Mouse (Mus musculus) embryo, embryonic 11 days (tissue): ENCODE measurements around the gene Slc2a3.
A peak's percentile ranks its signal among the peaks of the same experiment; 100 is the strongest.
"Not testable (repeated sequence)": the region's sequence is repeated elsewhere in the genome, so short reads cannot be mapped to it uniquely, and the experiment has no call there.

Source experiments
- DNase-seq: peaks from one replicate; pipeline ENCODE4 v3.0.0-alpha.2; 2015

Gene Slc2a3

GRCm38 (mm10) chr6:122762952-122763700 is 38.3 kb downstream of the Slc2a3 start:
- DNase-seq, result no peak

DNA sequence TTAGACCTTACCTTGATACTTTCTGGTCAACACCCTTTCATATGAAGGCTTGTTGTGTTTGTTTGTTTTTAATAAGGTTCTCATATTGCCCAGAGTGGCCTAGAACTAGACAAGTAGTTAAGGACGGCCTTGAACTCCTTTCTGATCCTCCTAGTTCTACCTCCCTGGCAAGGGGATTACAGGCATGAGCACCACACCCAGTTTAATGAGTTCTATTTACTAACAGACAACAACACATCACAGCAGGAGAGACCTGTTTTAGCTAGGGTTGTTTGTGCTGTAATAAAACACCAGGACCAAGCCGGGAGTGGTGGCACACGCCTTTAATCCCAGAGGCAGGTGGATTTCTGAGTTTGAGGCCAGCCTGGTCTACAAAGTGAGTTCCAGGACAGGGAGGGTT is 39.0 kb downstream of the Slc2a3 start:
- DNase-seq, result no peak

GRCm38 (mm10) chr6:122761901-122762300 is 39.5 kb downstream of the Slc2a3 start:
- DNase-seq, result no peak

DNA sequence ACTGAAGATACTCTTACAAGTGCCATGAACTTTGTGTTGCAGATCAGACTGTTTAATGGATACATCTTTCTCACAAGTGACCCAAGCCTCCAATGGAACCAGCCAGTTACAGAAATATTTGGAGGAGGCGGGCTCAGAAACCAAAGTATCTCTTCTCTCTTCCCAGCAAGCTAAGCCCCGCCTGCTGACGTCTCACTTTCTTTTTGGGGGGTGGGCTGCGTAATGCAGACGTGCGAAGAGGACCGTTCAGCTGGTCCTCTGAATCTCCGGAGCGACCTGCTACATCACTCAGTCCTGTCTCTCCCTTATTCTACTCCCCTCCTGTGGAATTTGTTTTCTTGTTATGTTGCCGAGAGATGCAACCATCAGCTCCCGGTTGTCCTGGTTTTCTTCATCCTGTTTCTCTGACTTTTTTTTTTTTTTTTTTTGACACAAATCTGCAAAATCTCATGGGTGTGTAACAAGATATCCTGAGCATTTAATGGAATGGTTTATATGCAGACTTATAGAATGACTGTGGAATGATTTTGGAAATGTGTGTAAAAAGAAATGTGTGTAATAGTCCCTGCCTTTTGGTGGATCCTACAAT is 40.3 kb downstream of the Slc2a3 start:
- DNase-seq, result peak; percentile 92

GRCm38 (mm10) chr6:122758732-122759131 is 42.7 kb downstream of the Slc2a3 start:
- DNase-seq, result no peak

DNA sequence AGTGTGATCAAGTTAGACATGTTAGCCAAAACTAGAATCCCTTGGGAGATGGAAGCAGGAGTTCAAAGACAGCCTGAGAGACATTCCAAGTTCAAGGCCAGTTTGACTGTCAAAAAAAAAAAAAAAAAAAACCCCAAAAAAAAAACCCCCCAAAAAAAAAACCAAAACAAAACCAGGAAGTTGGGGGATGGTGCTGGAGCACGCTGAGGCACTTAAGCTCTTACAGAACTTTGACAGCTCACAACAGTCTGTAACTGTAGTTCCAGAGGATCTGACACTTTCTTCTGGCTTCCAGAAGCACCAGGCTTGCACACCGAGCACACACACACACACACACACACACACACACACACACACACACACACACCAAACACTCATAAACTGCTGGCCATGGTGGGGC is 45.5 kb downstream of the Slc2a3 start:
- no peak for DNase-seq

- no peak for DNase-seq
Measured at GRCm38 (mm10) chr6:122750579-122750978, 50.9 kb downstream of the Slc2a3 start.

GRCm38 (mm10) chr6:122744505-122745249 is 56.8 kb downstream of the Slc2a3 start:
- DNase-seq, result peak; percentile 13

DNA sequence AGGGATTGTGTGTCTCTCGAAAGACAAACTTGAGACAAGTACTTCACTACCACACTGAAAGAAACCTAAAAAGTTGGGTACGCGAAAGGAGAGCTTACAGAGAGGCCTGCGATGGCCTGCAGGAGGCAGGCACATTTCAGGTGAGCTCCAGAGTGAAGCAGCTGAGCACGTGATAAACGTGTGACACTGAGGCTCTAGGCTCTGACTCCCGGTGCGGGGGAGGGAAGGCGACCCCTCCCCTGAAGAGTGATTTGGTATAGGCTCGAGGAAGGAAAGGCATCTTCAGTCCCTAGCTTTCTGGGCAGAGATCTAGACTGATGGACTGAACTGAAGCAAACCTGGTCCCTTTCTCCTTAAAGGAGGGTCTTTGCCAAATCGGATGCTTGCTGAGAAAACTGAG is 58.1 kb downstream of the Slc2a3 start:
- DNase-seq, result peak; percentile 16

GRCm38 (mm10) chr6:122742228-122742899 is 59.1 kb downstream of the Slc2a3 start:
- DNase-seq, result peak; percentile 70

GRCm38 (mm10) chr6:122741460-122742227 is 59.8 kb downstream of the Slc2a3 start:
- DNase-seq, result peak; percentile 33

DNA sequence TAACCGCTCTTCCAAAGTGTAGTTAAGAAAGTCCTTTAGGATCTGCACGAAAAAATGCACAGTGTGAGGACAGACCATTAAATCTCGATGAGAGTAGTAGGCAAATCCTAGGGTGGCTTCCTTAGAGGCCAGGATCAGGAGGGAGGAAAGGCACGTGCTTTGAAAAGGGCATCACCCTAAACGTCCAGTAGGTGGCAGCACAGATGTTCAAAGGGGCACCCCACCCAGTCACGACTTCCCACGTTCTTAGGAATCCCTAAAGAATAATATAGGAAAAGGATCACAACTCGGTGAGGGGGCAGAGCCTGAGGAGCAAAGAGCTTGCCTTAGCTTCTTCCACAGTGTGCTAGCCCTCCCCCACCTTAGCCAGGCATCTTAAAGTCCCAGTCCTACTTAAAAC is 61.5 kb downstream of the Slc2a3 start:
- peak; percentile 87 for DNase-seq

DNA sequence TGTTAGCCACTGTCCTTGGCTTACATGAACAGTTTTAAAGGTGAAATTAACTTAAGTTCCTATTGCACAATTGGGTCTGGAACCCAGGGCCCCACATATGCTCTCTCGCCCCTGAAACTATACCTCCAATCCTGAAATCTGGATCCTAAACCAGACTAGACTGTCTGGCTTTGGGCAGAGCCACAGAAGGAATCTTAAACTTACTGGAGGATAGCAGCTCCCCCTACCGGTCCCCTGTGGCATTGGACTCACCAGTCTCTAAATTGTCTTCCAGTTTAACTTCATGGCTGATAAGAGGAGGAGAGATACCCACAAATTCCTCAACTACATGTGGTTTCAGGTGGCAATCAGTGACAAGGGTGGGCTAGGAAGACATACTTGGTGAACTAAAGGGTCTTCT is 81.5 kb downstream of the Slc2a3 start:
- peak; percentile 63 for DNase-seq

GRCm38 (mm10) chr6:122718224-122718623 is 83.2 kb downstream of the Slc2a3 start:
- not testable (repeated sequence) for DNase-seq

DNA sequence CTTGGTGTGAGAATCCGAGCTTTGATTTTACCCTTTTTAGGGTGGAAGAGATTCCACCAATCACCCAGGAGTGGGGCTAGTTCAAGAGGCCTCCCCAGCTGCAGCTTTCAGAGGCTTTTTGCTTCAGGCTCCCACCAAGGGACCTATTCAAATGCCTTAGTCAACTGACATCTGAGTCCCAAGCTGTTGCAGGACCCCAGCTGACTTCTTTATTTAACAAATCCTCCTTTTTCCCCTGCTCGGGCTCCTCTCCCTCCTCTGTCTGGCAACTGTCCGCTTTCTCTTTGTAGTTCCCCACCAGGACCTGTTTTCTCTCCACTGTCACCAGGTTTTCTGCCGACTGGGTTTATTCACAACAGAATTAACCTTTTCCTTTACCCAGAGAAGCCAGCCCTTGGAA is 85.6 kb downstream of the Slc2a3 start:
- peak; percentile 26 for DNase-seq

DNA sequence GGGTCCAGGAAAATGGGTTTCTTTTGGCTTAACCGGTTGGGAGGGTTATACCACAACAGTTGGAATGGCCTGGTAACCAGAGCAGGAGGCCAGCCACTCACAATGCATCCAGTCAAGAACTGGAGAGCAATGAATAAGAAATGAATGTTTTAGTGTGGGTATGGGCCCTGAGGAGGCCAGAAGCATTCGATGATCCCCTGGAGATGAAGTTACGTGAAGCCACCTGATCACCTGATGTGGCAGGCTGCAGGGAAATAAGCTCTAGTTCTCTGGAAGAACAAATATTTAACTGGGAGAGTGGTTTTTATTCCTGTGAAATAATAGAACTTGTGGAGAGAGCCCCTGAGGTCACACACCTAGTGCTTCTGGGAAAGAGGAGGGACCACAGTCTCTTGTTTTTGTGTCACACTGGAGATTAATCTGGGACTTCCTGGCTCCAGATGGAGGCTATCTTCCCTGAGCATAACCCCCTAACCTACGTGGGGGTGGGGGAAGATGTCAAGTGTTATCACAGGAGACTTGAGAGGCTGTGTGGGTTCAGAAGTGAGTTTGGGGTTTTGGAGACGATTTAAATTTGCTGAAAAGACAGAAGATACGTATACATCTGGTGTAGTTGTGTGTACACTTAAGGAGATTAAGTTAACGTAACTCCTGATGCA is 86.6 kb downstream of the Slc2a3 start:
- no peak for DNase-seq

DNA sequence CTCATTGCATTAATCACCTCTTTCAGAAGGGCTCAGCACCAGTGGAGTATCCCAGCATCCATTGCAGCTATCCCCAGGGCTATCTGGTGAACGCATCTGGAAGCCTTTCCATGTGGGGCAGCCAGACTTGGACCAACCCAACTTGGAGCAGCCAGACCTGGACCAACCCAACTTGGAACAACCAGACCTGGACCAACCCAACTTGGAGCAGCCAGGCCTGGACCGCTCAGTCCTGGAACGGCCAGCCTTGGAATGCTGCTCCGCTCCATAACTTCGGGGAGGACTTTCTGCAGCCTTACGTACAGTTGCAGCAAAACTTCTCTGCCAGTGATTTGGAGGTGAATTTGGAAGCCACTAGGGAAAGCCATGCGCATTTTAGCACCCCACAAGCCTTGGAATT is 88.3 kb downstream of the Slc2a3 start:
- DNase-seq, result not testable (repeated sequence)

DNA sequence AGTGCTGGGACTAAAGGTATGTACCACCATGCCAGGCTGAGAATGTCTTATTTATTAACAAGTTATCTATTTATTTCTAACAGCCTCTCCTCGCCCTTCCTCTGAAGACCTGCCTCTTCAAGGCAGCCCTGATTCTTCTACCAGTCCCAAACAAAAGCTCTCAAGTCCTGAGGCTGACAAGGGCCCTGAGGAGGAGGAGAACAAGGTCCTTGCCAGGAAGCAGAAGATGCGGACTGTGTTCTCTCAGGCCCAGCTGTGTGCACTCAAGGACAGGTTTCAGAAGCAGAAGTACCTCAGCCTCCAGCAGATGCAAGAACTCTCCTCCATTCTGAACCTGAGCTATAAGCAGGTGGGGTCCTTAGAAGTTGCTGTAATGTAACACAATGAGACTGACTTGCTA is 90.0 kb downstream of the Slc2a3 start:
- no peak for DNase-seq

DNA sequence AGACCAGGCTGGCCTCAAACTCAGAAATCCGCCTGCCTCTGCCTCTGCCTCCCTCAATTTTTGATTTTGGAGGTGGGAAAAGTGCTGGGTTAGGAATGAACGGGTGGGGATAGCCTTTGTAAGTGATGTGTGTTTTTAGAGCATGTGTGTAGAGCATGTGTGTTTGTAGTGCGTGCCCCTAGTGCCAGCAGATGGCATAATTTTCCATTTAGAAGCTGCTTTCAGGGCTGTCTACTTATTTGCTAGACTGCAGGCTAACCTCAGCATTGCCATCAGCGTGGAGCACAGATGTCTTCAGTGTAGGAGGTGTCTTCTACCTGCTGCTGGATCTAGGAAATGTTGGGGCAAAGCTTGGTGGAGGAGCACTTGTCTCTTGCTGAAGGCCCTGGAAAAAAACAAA is 92.6 kb downstream of the Slc2a3 start:
- no peak for DNase-seq

GRCm38 (mm10) chr6:122707036-122707800 is 94.2 kb downstream of the Slc2a3 start, which contains the start of gene Nanog:
TSS of gene Nanog (plus strand) at chr6:122707489.
- DNase-seq, result peak; percentile 10

DNA sequence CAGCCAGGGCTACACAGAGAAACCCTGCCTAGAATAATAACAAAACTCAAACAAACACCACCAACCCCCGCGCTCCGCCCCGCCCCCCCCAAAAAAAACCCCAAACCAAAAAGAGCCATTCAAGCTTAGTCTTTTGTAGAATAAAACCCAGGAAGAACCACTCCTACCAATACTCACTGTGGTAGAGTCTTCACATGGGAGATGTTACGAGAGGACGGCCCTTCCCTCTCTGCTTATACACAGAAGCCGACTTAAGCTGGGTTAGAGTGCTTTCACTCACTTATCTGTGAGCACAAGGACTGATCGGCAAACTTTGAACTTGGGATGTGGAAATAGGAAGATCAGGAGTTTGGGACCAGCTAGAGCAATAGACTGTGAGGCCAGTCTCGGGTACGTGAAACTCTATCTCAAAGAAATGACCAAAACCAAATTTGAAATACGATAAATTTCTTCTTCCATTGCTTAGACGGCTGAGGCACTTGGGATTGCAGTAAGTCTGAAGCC is 95.1 kb downstream of the Slc2a3 start:
- DNase-seq, result no peak
